Mouse (Mus musculus): ENCODE measurements at regions not wholly inside any gene's neighbourhood (a gene's known extent, or its start where the extent isn't known, plus 50 kb on each side); places are given as distances from the start of the nearest gene placed in this dataset.
A peak's percentile ranks its signal among the peaks of the same experiment; 100 is the strongest.

GRCm38 (mm10) chr10:116675171-116675570, 93.9 kb upstream of the Cnot2 start:
- no peak overlapping the region for H3K4me3 ChIP-seq (ENCODE audit: control insufficient read depth, low read depth, low read length)
- H3K27me3 ChIP-seq (ENCODE audit: control insufficient read depth, insufficient read depth, low read length) = no peaks in the 10 kb centered on the region
- TF ChIP-seq POLR2A (IDR thresholded peaks at IDR 0.05; ENCODE audit: control insufficient read depth, low read depth, low read length) = no peak
- TF ChIP-seq CTCF (IDR thresholded peaks at IDR 0.05; ENCODE audit: control insufficient read depth, insufficient read depth, insufficient replicate concordance, low read depth, low read length) = no peak
- H3K27ac ChIP-seq (ENCODE audit: control insufficient read depth, insufficient read depth, low read depth, low read length) = no peak overlapping the region
- H3K4me1 ChIP-seq (ENCODE audit: control insufficient read depth, insufficient read depth, low read length) = no peaks in the 10 kb centered on the region
- no peaks in the 10 kb centered on the region for H3K36me3 ChIP-seq (ENCODE audit: control insufficient read depth, insufficient read depth, low read length)

GRCm38 (mm10) chr10:116674348-116674747, 93.0 kb upstream of the Cnot2 start:
- TF ChIP-seq POLR2A (IDR thresholded peaks at IDR 0.05; ENCODE audit: control insufficient read depth, low read depth, low read length) (no peak), CTCF (IDR thresholded peaks at IDR 0.05; ENCODE audit: control insufficient read depth, insufficient read depth, insufficient replicate concordance, low read depth, low read length) (no peak)
- H3K4me3 ChIP-seq (ENCODE audit: control insufficient read depth, low read depth, low read length) = no peak overlapping the region
- H3K27ac ChIP-seq (ENCODE audit: control insufficient read depth, insufficient read depth, low read depth, low read length) = no peak overlapping the region

GRCm38 (mm10) chr10:116658162-116658962, 77.1 kb upstream of the Cnot2 start:
- Histone ChIP-seq H3K4me1 (ENCODE audit: control insufficient read depth, insufficient read depth, low read length) (peaks cover 2% of the 10 kb centered on the region), H3K4me3 (ENCODE audit: control insufficient read depth, low read depth, low read length) (no peak overlapping the region), H3K27ac (ENCODE audit: control insufficient read depth, insufficient read depth, low read depth, low read length) (no peak overlapping the region), H3K27me3 (ENCODE audit: control insufficient read depth, insufficient read depth, low read length) (no peaks in the 10 kb centered on the region), H3K36me3 (ENCODE audit: control insufficient read depth, insufficient read depth, low read length) (no peaks in the 10 kb centered on the region)
- TF ChIP-seq POLR2A (IDR thresholded peaks at IDR 0.05; ENCODE audit: control insufficient read depth, low read depth, low read length) = no peak
- TF ChIP-seq CTCF (IDR thresholded peaks at IDR 0.05; ENCODE audit: control insufficient read depth, insufficient read depth, insufficient replicate concordance, low read depth, low read length) = no peak

More at GRCm38 (mm10) chr10:116674348-116674747, 93.0 kb upstream of the Cnot2 start:
- H3K4me1 ChIP-seq (ENCODE audit: control insufficient read depth, insufficient read depth, low read length) = no peaks in the 10 kb centered on the region
- no peaks in the 10 kb centered on the region for H3K36me3 ChIP-seq (ENCODE audit: control insufficient read depth, insufficient read depth, low read length)
- no peaks in the 10 kb centered on the region for H3K27me3 ChIP-seq (ENCODE audit: control insufficient read depth, insufficient read depth, low read length)

GRCm38 (mm10) chr10:116655891-116656290, 74.6 kb upstream of the Cnot2 start:
- no peak overlapping the region for H3K4me3 ChIP-seq (ENCODE audit: control insufficient read depth, low read depth, low read length)
- TF ChIP-seq CTCF (IDR thresholded peaks at IDR 0.05; ENCODE audit: control insufficient read depth, insufficient read depth, insufficient replicate concordance, low read depth, low read length) (no peak), POLR2A (IDR thresholded peaks at IDR 0.05; ENCODE audit: control insufficient read depth, low read depth, low read length) (no peak)
- no peak overlapping the region for H3K27ac ChIP-seq (ENCODE audit: control insufficient read depth, insufficient read depth, low read depth, low read length)
- H3K4me1 ChIP-seq (ENCODE audit: control insufficient read depth, insufficient read depth, low read length) = no peaks in the 10 kb centered on the region; the same call in none of the 2 replicates
- H3K36me3 ChIP-seq (ENCODE audit: control insufficient read depth, insufficient read depth, low read length) = no peaks in the 10 kb centered on the region
- H3K27me3 ChIP-seq (ENCODE audit: control insufficient read depth, insufficient read depth, low read length) = no peaks in the 10 kb centered on the region

GRCm38 (mm10) chr10:116655018-116655807, 73.9 kb upstream of the Cnot2 start:
- Histone ChIP-seq H3K4me3 (ENCODE audit: control insufficient read depth, low read depth, low read length) (no peak overlapping the region), H3K27me3 (ENCODE audit: control insufficient read depth, insufficient read depth, low read length) (no peaks in the 10 kb centered on the region), H3K36me3 (ENCODE audit: control insufficient read depth, insufficient read depth, low read length) (no peaks in the 10 kb centered on the region), H3K27ac (ENCODE audit: control insufficient read depth, insufficient read depth, low read depth, low read length) (no peak overlapping the region), H3K4me1 (ENCODE audit: control insufficient read depth, insufficient read depth, low read length) (no peaks in the 10 kb centered on the region; the same call in none of the 2 replicates)
- TF ChIP-seq POLR2A (IDR thresholded peaks at IDR 0.05; ENCODE audit: control insufficient read depth, low read depth, low read length) = no peak
- TF ChIP-seq CTCF (IDR thresholded peaks at IDR 0.05; ENCODE audit: control insufficient read depth, insufficient read depth, insufficient replicate concordance, low read depth, low read length) = no peak

- no peak for TF ChIP-seq POLR2A (IDR thresholded peaks at IDR 0.05; ENCODE audit: control insufficient read depth, low read depth, low read length)
- TF ChIP-seq CTCF (IDR thresholded peaks at IDR 0.05; ENCODE audit: control insufficient read depth, insufficient read depth, insufficient replicate concordance, low read depth, low read length) = no peak
- Histone ChIP-seq H3K36me3 (ENCODE audit: control insufficient read depth, insufficient read depth, low read length) (no peaks in the 10 kb centered on the region), H3K4me3 (ENCODE audit: control insufficient read depth, low read depth, low read length) (no peak overlapping the region; the same call in 1 of the 2 replicates)
Measured at GRCm38 (mm10) chr10:116654091-116654490, 72.8 kb upstream of the Cnot2 start.

GRCm38 (mm10) chr10:116653511-116653945, 72.2 kb upstream of the Cnot2 start:
- TF ChIP-seq CTCF (IDR thresholded peaks at IDR 0.05; ENCODE audit: control insufficient read depth, insufficient read depth, insufficient replicate concordance, low read depth, low read length) (no peak), POLR2A (IDR thresholded peaks at IDR 0.05; ENCODE audit: control insufficient read depth, low read depth, low read length) (no peak)
- H3K36me3 ChIP-seq (ENCODE audit: control insufficient read depth, insufficient read depth, low read length) = no peaks in the 10 kb centered on the region
- no peak overlapping the region for H3K27ac ChIP-seq (ENCODE audit: control insufficient read depth, insufficient read depth, low read depth, low read length)
- no peaks in the 10 kb centered on the region; the same call in none of the 2 replicates for H3K4me1 ChIP-seq (ENCODE audit: control insufficient read depth, insufficient read depth, low read length)
- H3K4me3 ChIP-seq (ENCODE audit: control insufficient read depth, low read depth, low read length) = peak overlapping the region; percentile 9
- H3K27me3 ChIP-seq (ENCODE audit: control insufficient read depth, insufficient read depth, low read length) = no peaks in the 10 kb centered on the region

More at GRCm38 (mm10) chr10:116654091-116654490, 72.8 kb upstream of the Cnot2 start:
- Histone ChIP-seq H3K27me3 (ENCODE audit: control insufficient read depth, insufficient read depth, low read length) (no peaks in the 10 kb centered on the region), H3K4me1 (ENCODE audit: control insufficient read depth, insufficient read depth, low read length) (no peaks in the 10 kb centered on the region; the same call in none of the 2 replicates), H3K27ac (ENCODE audit: control insufficient read depth, insufficient read depth, low read depth, low read length) (no peak overlapping the region)
